Mouse (Mus musculus) thymus, adult 2 months (tissue): ENCODE data around the gene Gramd4.

Experiments
- CTCF ChIP-seq: fragments of 200-500 bp; IDR thresholded peaks from 2 replicates; pipeline ENCODE4 v1.5.1; 2012; ENCODE audit warnings: mild to moderate bottlenecking, control low read depth, low read length, moderate library complexity, borderline replicate concordance; ENCODE audit not compliant: control insufficient read depth, poor library complexity, insufficient read depth; ENCODE audit errors: extremely low read depth
- POLR2A ChIP-seq: fragments of 200-500 bp; IDR thresholded peaks from 2 replicates; pipeline ENCODE4 v1.6.1; 2012; ENCODE audit warnings: mild to moderate bottlenecking, low read length, control low read depth, moderate library complexity; ENCODE audit not compliant: control insufficient read depth, poor library complexity, insufficient read depth; ENCODE audit errors: extremely low read depth

GRCm38 (mm10) chr15:86077934-86078333 lies 20.4 kb downstream of the Gramd4 start:
- TF ChIP-seq CTCF (no peak), POLR2A (no peak)
